Mouse (Mus musculus): ENCODE data around the gene Olfr222.
"Not testable (repeated sequence)": the region's sequence is repeated elsewhere in the genome, so short reads cannot be mapped to it uniquely, and the experiment has no call there.

- TF ChIP-seq CTCF, EP300 (IDR thresholded peaks at IDR 0.05; ENCODE audit: low read depth): not testable (repeated sequence)
Observed at GRCm38 (mm10) chr11:59616986-59617385, 41.0 kb upstream of the Olfr222 start.
